Mouse (Mus musculus): ENCODE results near the gene Iqce.

DNA sequence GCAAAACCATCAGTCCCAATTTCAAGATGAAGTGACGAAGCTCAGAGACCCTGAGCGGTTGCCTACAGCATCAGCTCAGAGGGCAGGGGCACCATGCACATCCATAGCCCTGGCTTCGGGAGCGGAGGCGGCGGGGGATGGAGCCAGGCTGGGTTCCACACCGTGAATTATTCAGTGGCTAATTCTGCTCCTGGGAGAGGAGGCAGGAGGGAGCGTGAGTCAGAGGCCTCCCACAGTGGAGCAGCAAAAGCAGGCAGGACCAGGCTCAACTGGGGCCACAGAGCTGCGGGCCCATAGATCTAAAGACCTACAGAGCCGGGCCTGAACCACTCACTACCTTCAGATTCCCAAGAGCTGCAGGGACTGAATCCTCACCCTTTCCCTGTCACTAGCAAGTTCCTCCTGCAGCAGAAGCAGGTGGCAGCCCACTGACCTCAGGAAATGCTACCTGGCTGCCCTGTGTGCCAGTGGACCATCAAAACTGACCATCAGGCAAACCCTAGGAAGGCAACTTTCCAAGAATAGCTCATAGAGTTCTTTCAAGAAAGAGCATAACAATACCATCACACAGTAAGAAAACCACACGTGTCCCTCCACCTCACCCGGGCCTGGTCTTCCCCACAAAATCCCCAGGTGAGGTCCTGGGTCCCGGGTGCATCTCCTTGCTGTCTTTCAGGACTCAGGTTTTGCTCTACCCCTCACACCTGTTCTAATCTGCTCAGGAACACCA lies 55.0 kb downstream of the Iqce start:
- TF ChIP-seq POLR2A (IDR thresholded peaks at IDR 0.05; ENCODE audit: insufficient read length, low read depth) (no peak), USF1 (IDR thresholded peaks at IDR 0.05; ENCODE audit: low read depth) (no peak)
